Mouse (Mus musculus): ENCODE data around the gene Asxl2. TPM values are rescaled to one million over a fixed set of nuclear protein-coding genes. Genes with fewer than 3 reads are reported as not detected.

Gene Asxl2
- polyA plus RNA-seq (2015; fragmentation: Nextera tagmentation; extraction: Ambion mirVana), result 5.9 and 11.7 TPM in 2 replicates

DNA sequence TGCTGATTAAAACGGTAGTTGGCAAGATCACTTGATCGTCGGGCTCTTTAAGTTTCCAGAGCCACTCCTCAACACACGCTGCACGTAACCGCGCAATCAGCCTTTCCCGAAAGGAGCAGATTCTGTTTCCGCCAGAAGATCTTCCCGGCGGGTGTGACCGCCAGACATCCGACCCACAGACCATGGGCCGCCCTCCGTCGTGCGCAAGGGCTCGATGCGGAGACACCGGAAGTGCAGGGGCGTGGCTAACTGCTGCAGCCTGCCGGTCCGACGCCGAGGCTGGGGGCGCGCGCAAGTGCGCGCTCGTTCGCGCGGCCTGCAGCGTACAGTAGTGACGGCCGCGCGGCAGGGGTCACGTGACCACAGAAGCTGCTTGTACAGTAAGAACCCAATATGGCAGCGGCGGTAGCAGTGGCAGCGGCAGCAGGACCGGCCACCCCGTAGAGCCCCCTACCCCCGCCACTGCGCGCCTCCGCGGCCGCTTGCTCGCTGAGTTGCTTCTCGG lies at the start of gene Asxl2:
TSS of gene Asxl2 (plus strand) at position 328 of the 505 bp plus-strand sequence.

Other genes starting within 250 kb of the Asxl2 start
- gene Rab10, start 116.9 kb upstream of the Asxl2 start, polyA plus RNA-seq (2015; fragmentation: Nextera tagmentation; extraction: Ambion mirVana), result 86.6 and 104 TPM in 2 replicates
- gene Kif3c, start 61.7 kb upstream of the Asxl2 start, polyA plus RNA-seq (2015; fragmentation: Nextera tagmentation; extraction: Ambion mirVana), result 13.1 and 13.2 TPM in 2 replicates
- gene Dtnb, start 145.5 kb downstream of the Asxl2 start, polyA plus RNA-seq (2015; fragmentation: Nextera tagmentation; extraction: Ambion mirVana), result 17.4 and 30.1 TPM in 2 replicates